Mouse (Mus musculus): Measurements from ENCODE around the gene Gpr55. TPM values are rescaled to one million over a fixed set of nuclear protein-coding genes. Genes with fewer than 3 reads are reported as not detected.

Gpr55 gene
- polyA plus RNA-seq, 1 experiment, result 0.01 TPM

GRCm38 (mm10) chr1:85981738-85982357, 21.0 kb upstream of the Gpr55 start:
- DNase-seq (ENCODE audit: low read depth), result peak; percentile 49
- TF ChIP-seq CTCF (IDR thresholded peaks at IDR 0.05; ENCODE audit: borderline replicate concordance, extremely low read depth, insufficient read depth, insufficient read length) (no peak), POLR2A (IDR thresholded peaks at IDR 0.05; ENCODE audit: borderline replicate concordance, extremely low read depth, insufficient read depth, insufficient read length, poor library complexity, severe bottlenecking) (no peak)

- no peak for DNase-seq (ENCODE audit: low read depth)
- TF ChIP-seq CTCF (IDR thresholded peaks at IDR 0.05; ENCODE audit: borderline replicate concordance, extremely low read depth, insufficient read depth, insufficient read length) (no peak), POLR2A (IDR thresholded peaks at IDR 0.05; ENCODE audit: borderline replicate concordance, extremely low read depth, insufficient read depth, insufficient read length, poor library complexity, severe bottlenecking) (no peak)
Measured at GRCm38 (mm10) chr1:85977709-85978108, 16.9 kb upstream of the Gpr55 start.

- no peak for TF ChIP-seq POLR2A (IDR thresholded peaks at IDR 0.05; ENCODE audit: borderline replicate concordance, extremely low read depth, insufficient read depth, insufficient read length, poor library complexity, severe bottlenecking)
- no peak for TF ChIP-seq CTCF (IDR thresholded peaks at IDR 0.05; ENCODE audit: borderline replicate concordance, extremely low read depth, insufficient read depth, insufficient read length)
- no peak for DNase-seq (ENCODE audit: low read depth)
Measured at GRCm38 (mm10) chr1:85973468-85973877, 12.7 kb upstream of the Gpr55 start.

- no peak for DNase-seq (ENCODE audit: low read depth)
- TF ChIP-seq POLR2A (IDR thresholded peaks at IDR 0.05; ENCODE audit: borderline replicate concordance, extremely low read depth, insufficient read depth, insufficient read length, poor library complexity, severe bottlenecking) (no peak), CTCF (IDR thresholded peaks at IDR 0.05; ENCODE audit: borderline replicate concordance, extremely low read depth, insufficient read depth, insufficient read length) (no peak)
Measured at GRCm38 (mm10) chr1:85972341-85972740, 11.5 kb upstream of the Gpr55 start.

- TF ChIP-seq POLR2A (IDR thresholded peaks at IDR 0.05; ENCODE audit: borderline replicate concordance, extremely low read depth, insufficient read depth, insufficient read length, poor library complexity, severe bottlenecking), result no peak
- DNase-seq (ENCODE audit: low read depth), result no peak
Measured at GRCm38 (mm10) chr1:85971070-85971469, 10.3 kb upstream of the Gpr55 start.

- no peak for TF ChIP-seq POLR2A (IDR thresholded peaks at IDR 0.05; ENCODE audit: borderline replicate concordance, extremely low read depth, insufficient read depth, insufficient read length, poor library complexity, severe bottlenecking)
- no peak for TF ChIP-seq CTCF (IDR thresholded peaks at IDR 0.05; ENCODE audit: borderline replicate concordance, extremely low read depth, insufficient read depth, insufficient read length)
- DNase-seq (ENCODE audit: low read depth), result peak; percentile 86
Measured at GRCm38 (mm10) chr1:85969519-85969918, 8.7 kb upstream of the Gpr55 start.

GRCm38 (mm10) chr1:85969081-85969480, 8.3 kb upstream of the Gpr55 start:
- TF ChIP-seq POLR2A (IDR thresholded peaks at IDR 0.05; ENCODE audit: borderline replicate concordance, extremely low read depth, insufficient read depth, insufficient read length, poor library complexity, severe bottlenecking) (no peak), CTCF (IDR thresholded peaks at IDR 0.05; ENCODE audit: borderline replicate concordance, extremely low read depth, insufficient read depth, insufficient read length) (no peak)
- DNase-seq (ENCODE audit: low read depth), result peak; percentile 56

GRCm38 (mm10) chr1:85965856-85966255, 5.0 kb upstream of the Gpr55 start:
- no peak for DNase-seq (ENCODE audit: low read depth)
- TF ChIP-seq POLR2A (IDR thresholded peaks at IDR 0.05; ENCODE audit: borderline replicate concordance, extremely low read depth, insufficient read depth, insufficient read length, poor library complexity, severe bottlenecking) (no peak), CTCF (IDR thresholded peaks at IDR 0.05; ENCODE audit: borderline replicate concordance, extremely low read depth, insufficient read depth, insufficient read length) (no peak)

GRCm38 (mm10) chr1:85962081-85962480, 1.3 kb upstream of the Gpr55 start:
- TF ChIP-seq CTCF (IDR thresholded peaks at IDR 0.05; ENCODE audit: borderline replicate concordance, extremely low read depth, insufficient read depth, insufficient read length) (no peak), POLR2A (IDR thresholded peaks at IDR 0.05; ENCODE audit: borderline replicate concordance, extremely low read depth, insufficient read depth, insufficient read length, poor library complexity, severe bottlenecking) (no peak)
- no peak for DNase-seq (ENCODE audit: low read depth)

- TF ChIP-seq CTCF (IDR thresholded peaks at IDR 0.05; ENCODE audit: borderline replicate concordance, extremely low read depth, insufficient read depth, insufficient read length), result no peak
- no peak for TF ChIP-seq POLR2A (IDR thresholded peaks at IDR 0.05; ENCODE audit: borderline replicate concordance, extremely low read depth, insufficient read depth, insufficient read length, poor library complexity, severe bottlenecking)
- DNase-seq (ENCODE audit: low read depth), result no peak
Measured at GRCm38 (mm10) chr1:85959889-85960276, 924 bp downstream of the Gpr55 start.

- DNase-seq (ENCODE audit: low read depth), result no peak
- TF ChIP-seq POLR2A (IDR thresholded peaks at IDR 0.05; ENCODE audit: borderline replicate concordance, extremely low read depth, insufficient read depth, insufficient read length, poor library complexity, severe bottlenecking), result no peak
- TF ChIP-seq CTCF (IDR thresholded peaks at IDR 0.05; ENCODE audit: borderline replicate concordance, extremely low read depth, insufficient read depth, insufficient read length), result no peak
Measured at GRCm38 (mm10) chr1:85959129-85959888, 1.5 kb downstream of the Gpr55 start.

All from brain, embryonic 14.5 days (tissue).